Mouse (Mus musculus): ENCODE data around the gene Cyb5r1. TPM values are rescaled to one million over a fixed set of nuclear protein-coding genes. Genes with fewer than 3 reads are reported as not detected.

Cyb5r1 gene
- polyA plus RNA-seq, 1 experiment = 41.6 TPM

- no peak for TF ChIP-seq GATA1 (IDR thresholded peaks at IDR 0.05; ENCODE audit: low read length)
Measured at GRCm38 (mm10) chr1:134435414-134435813, 30.1 kb downstream of the Cyb5r1 start.

GRCm38 (mm10) chr1:134440437-134440836 is 35.1 kb downstream of the Cyb5r1 start:
- no peak for TF ChIP-seq GATA1 (IDR thresholded peaks at IDR 0.05; ENCODE audit: low read length)

- TF ChIP-seq GATA1 (IDR thresholded peaks at IDR 0.05; ENCODE audit: low read length) = no peak
Measured at GRCm38 (mm10) chr1:134442394-134442793, 37.0 kb downstream of the Cyb5r1 start.

- TF ChIP-seq GATA1 (IDR thresholded peaks at IDR 0.05; ENCODE audit: low read length) = no peak
Measured at GRCm38 (mm10) chr1:134445418-134445817, 40.1 kb downstream of the Cyb5r1 start.

GRCm38 (mm10) chr1:134450201-134450600 is 44.8 kb downstream of the Cyb5r1 start:
- TF ChIP-seq GATA1 (IDR thresholded peaks at IDR 0.05; ENCODE audit: low read length) = no peak

GRCm38 (mm10) chr1:134450986-134451385 is 45.6 kb downstream of the Cyb5r1 start:
- TF ChIP-seq GATA1 (IDR thresholded peaks at IDR 0.05; ENCODE audit: low read length) = no peak

GRCm38 (mm10) chr1:134454904-134455824 is 49.8 kb downstream of the Cyb5r1 start, which contains the start of gene Klhl12:
Gene Klhl12 (plus strand): TSS chr1:134455531.
- TF ChIP-seq GATA1 (IDR thresholded peaks at IDR 0.05; ENCODE audit: low read length) = no peak

- no peak for TF ChIP-seq GATA1 (IDR thresholded peaks at IDR 0.05; ENCODE audit: low read length)
Measured at GRCm38 (mm10) chr1:134456060-134456459, 50.7 kb downstream of the Cyb5r1 start.

- no peak for TF ChIP-seq GATA1 (IDR thresholded peaks at IDR 0.05; ENCODE audit: low read length)
Measured at GRCm38 (mm10) chr1:134458139-134458727, 52.9 kb downstream of the Cyb5r1 start.

- peak; percentile 66 for TF ChIP-seq GATA1 (IDR thresholded peaks at IDR 0.05; ENCODE audit: low read length)
Measured at GRCm38 (mm10) chr1:134460294-134461284, 55.2 kb downstream of the Cyb5r1 start.

Other genes starting within 250 kb of the Cyb5r1 start
- gene Chil1, start 223.4 kb upstream of the Cyb5r1 start, polyA plus RNA-seq (2012) = not detected in 2 replicates
- not detected in 2 replicates for gene Mybph, start 212.1 kb upstream of the Cyb5r1 start, polyA plus RNA-seq (2012)
- 0.01 TPM in 1 of 2 replicates, not detected in the other for gene Adora1, start 170.1 kb upstream of the Cyb5r1 start, polyA plus RNA-seq (2012)
- not detected in 2 replicates for gene Myog, start 115.6 kb upstream of the Cyb5r1 start, polyA plus RNA-seq (2012)
- 0.04 and 0.08 TPM in 2 replicates for gene Ppfia4, start 72.6 kb upstream of the Cyb5r1 start, polyA plus RNA-seq (2012)
- 49.6 and 62.4 TPM in 2 replicates for gene Tmem183a, start 43.6 kb upstream of the Cyb5r1 start, polyA plus RNA-seq (2012)
- gene 4933406M09Rik, start 19.6 kb upstream of the Cyb5r1 start, polyA plus RNA-seq (2012) = not detected in 2 replicates
- 94.8 and 120 TPM in 2 replicates for gene Adipor1, start 9.8 kb downstream of the Cyb5r1 start, polyA plus RNA-seq (2012)
- gene Klhl12, start 50.0 kb downstream of the Cyb5r1 start, polyA plus RNA-seq (2012) = 5.7 and 9.5 TPM in 2 replicates
- 8.9 and 11.1 TPM in 2 replicates for gene Rabif, start 89.1 kb downstream of the Cyb5r1 start, polyA plus RNA-seq (2012)
- not detected in 2 replicates for gene Mgat4e, start 144.1 kb downstream of the Cyb5r1 start, polyA plus RNA-seq (2012)
- 33.3 and 44.5 TPM in 2 replicates for gene Kdm5b, start 154.6 kb downstream of the Cyb5r1 start, polyA plus RNA-seq (2012)
- gene Syt2, start 241.1 kb downstream of the Cyb5r1 start, polyA plus RNA-seq (2012) = not detected in 2 replicates

Measured in G1E-ER4 (cell line).